Mouse (Mus musculus): ENCODE measurements at regions not wholly inside any gene's neighbourhood (a gene's known extent, or its start where the extent isn't known, plus 50 kb on each side); places are given as distances from the start of the nearest gene placed in this dataset.

DNA sequence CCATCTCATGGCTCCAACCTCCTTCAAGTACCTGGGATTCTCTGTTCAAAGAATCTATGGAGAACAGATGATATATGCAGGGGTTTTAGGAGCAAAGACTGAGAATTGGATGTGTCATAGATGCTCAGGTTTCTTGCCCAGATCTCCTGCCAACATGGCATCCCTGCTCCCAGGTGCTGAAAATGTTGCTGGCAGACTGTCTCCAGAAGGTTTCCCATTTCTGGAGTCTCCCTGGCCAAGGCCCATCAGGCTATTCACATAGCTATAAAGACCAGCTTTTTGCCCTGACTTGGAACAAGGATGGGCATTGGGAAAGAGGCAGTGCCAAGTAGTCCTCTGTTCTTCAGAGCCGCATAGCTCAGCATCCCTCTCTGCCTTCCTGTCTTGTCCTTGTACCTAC, 173.8 kb downstream of the Lpin1 start:
- TF ChIP-seq CTCF (conservative IDR thresholded peaks at IDR 0.05; ENCODE audit: insufficient read depth, insufficient read length, low read depth, low read length): no peak
- TF ChIP-seq POLR2A (IDR thresholded peaks at IDR 0.05; ENCODE audit: low read depth, low read length): no peak

Measured in kidney, adult 2 months (tissue).